Mouse (Mus musculus) bone marrow macrophage, adult 2 months (primary cell): ENCODE data around the gene Pde2a.

Experiments
- CTCF ChIP-seq: IDR thresholded peaks from 2 replicates; pipeline ENCODE4 v1.5.1; 2012; ENCODE audit warnings: low read depth, mild to moderate bottlenecking, low read length, moderate library complexity
- POLR2A ChIP-seq: IDR thresholded peaks from 2 replicates; pipeline ENCODE4 v1.6.1; 2012; ENCODE audit warnings: mild to moderate bottlenecking, low read depth, low read length, borderline replicate concordance

GRCm38 (mm10) chr7:101410267-101410936, 11.1 kb upstream of the Pde2a start, which contains the start of gene Gm45837:
- TF ChIP-seq POLR2A: no peak
- TF ChIP-seq CTCF: no peak
